Mouse (Mus musculus): ENCODE measurements at regions not wholly inside any gene's neighbourhood (a gene's known extent, or its start where the extent isn't known, plus 50 kb on each side); places are given as distances from the start of the nearest gene placed in this dataset.

GRCm38 (mm10) chr12:12882931-12883553 is 58.7 kb downstream of the Mycn start:
- no peak for DNase-seq

GRCm38 (mm10) chr12:12878031-12878430 is 63.7 kb downstream of the Mycn start:
- no peak for DNase-seq

- peak; percentile 7 for DNase-seq
Measured at GRCm38 (mm10) chr12:12877539-12877938, 64.2 kb downstream of the Mycn start.

- DNase-seq: no peak
Measured at GRCm38 (mm10) chr12:12875976-12876745, 65.6 kb downstream of the Mycn start.

GRCm38 (mm10) chr12:12873551-12873950 is 68.2 kb downstream of the Mycn start:
- DNase-seq: no peak

- peak; percentile 6 for DNase-seq
Measured at GRCm38 (mm10) chr12:12872974-12873373, 68.7 kb downstream of the Mycn start.

- DNase-seq: peak; percentile 6
Measured at GRCm38 (mm10) chr12:12871272-12871671, 70.4 kb downstream of the Mycn start.

- DNase-seq: no peak
Measured at GRCm38 (mm10) chr12:12866590-12866989, 75.1 kb downstream of the Mycn start.

- no peak for DNase-seq
Measured at GRCm38 (mm10) chr12:12850681-12851080, 91.0 kb downstream of the Mycn start.

- DNase-seq: no peak
Measured at GRCm38 (mm10) chr12:12846716-12847115, 95.0 kb downstream of the Mycn start.

GRCm38 (mm10) chr12:12842247-12842957 is 99.3 kb downstream of the Mycn start:
- DNase-seq: peak; percentile 6

- DNase-seq: no peak
Measured at GRCm38 (mm10) chr12:12841385-12842238, 100.1 kb downstream of the Mycn start.

- DNase-seq: peak; percentile 24
Measured at GRCm38 (mm10) chr12:12840661-12841384, 100.9 kb downstream of the Mycn start.

- DNase-seq: no peak
Measured at GRCm38 (mm10) chr12:12837775-12838174, 103.9 kb downstream of the Mycn start.

- no peak for DNase-seq
Measured at GRCm38 (mm10) chr12:12827821-12828641, 113.7 kb downstream of the Mycn start.

- DNase-seq: no peak
Measured at GRCm38 (mm10) chr12:12827379-12827778, 114.3 kb downstream of the Mycn start.

- DNase-seq: no peak
Measured at GRCm38 (mm10) chr12:12826431-12826830, 115.3 kb downstream of the Mycn start.

- DNase-seq: no peak
Measured at GRCm38 (mm10) chr12:12825842-12826241, 115.9 kb downstream of the Mycn start.

GRCm38 (mm10) chr12:12821473-12821872 is 120.2 kb downstream of the Mycn start:
- no peak for DNase-seq

- no peak for DNase-seq
Measured at GRCm38 (mm10) chr12:12820668-12821351, 120.9 kb downstream of the Mycn start.

- DNase-seq: no peak
Measured at GRCm38 (mm10) chr12:12819746-12820145, 122.0 kb downstream of the Mycn start.

Measured in kidney, postnatal 14 days (tissue).